Mouse (Mus musculus) lung, embryonic 14.5 days (tissue): ENCODE measurements around the gene Ube4a. TPM values are rescaled to one million over a fixed set of nuclear protein-coding genes. Genes with fewer than 3 reads are reported as not detected.

Experiments
- ATAC-seq: fragments of 200-750 bp; cut with Nextera tagmentation; 2 replicates; pipeline ENCODE4 v1.8.0; 2017; ENCODE audit warnings: mild to moderate bottlenecking, moderate TSS enrichment, moderate library complexity; ENCODE audit not compliant: insufficient read depth
- DNase-seq: peaks from one replicate; pipeline ENCODE4 v3.0.0-alpha.2; 2015
- H3K27ac ChIP-seq: fragments of 300-500 bp; sonication (generic); 2 replicates; pipeline ENCODE4 v1.5.1; 2014; ENCODE audit warnings: low read depth, mild to moderate bottlenecking, moderate library complexity
- H3K27me3 ChIP-seq: fragments of 300-500 bp; sonication (generic); 2 replicates; pipeline ENCODE4 v1.6.1; 2014; ENCODE audit warnings: low read length, control low read depth; ENCODE audit not compliant: insufficient read depth
- H3K36me3 ChIP-seq: fragments of 300-500 bp; sonication (generic); 2 replicates; pipeline ENCODE4 v1.6.1; 2014; ENCODE audit warnings: control low read depth; ENCODE audit not compliant: insufficient read depth
- H3K4me1 ChIP-seq: fragments of 300-500 bp; sonication (generic); 2 replicates; pipeline ENCODE4 v1.6.1; 2014; ENCODE audit warnings: antibody characterized with exemption, control low read depth; ENCODE audit not compliant: insufficient read depth
- H3K4me2 ChIP-seq: fragments of 300-500 bp; sonication (generic); 2 replicates; pipeline ENCODE4 v1.6.1; 2014; ENCODE audit warnings: mild to moderate bottlenecking
- H3K4me3 ChIP-seq: fragments of 300-500 bp; sonication (generic); 2 replicates; pipeline ENCODE4 v1.5.1; 2014; ENCODE audit warnings: low read depth, low read length
- H3K9ac ChIP-seq: fragments of 300-500 bp; sonication (generic); 2 replicates; pipeline ENCODE4 v1.6.1; 2014
- H3K9me3 ChIP-seq: fragments of 300-500 bp; sonication (generic); 2 replicates; pipeline ENCODE4 v1.6.1; 2016; ENCODE audit warnings: low read depth, low read length, control low read depth
- CTCF ChIP-seq: IDR thresholded peaks from 2 replicates; pipeline ENCODE4 v1.5.1; 2016; ENCODE audit warnings: antibody characterized with exemption, low read depth
- WGBS: fragments of 180-500 bp; shearing (Covaris S2); extraction: QIAGEN DNeasy Blood & Tissue Kit; methylation state at CpG from one replicate; pipeline ENCODE4 v1.1.7; 2014; 5-methylcytosine and 5-hydroxymethylcytosine counted together
- polyA plus RNA-seq: library from polyadenylated mRNA; unstranded; fragments of >200 nt; fragmentation: Nextera tagmentation; extraction: Ambion mirVana; gene quantifications from 2 replicates; pipeline ENCODE4 v1.2.1, GENCODE M21; 2014

Ube4a gene
- polyA plus RNA-seq, 1 experiment from 2014 or later = 30.3 TPM

DNA sequence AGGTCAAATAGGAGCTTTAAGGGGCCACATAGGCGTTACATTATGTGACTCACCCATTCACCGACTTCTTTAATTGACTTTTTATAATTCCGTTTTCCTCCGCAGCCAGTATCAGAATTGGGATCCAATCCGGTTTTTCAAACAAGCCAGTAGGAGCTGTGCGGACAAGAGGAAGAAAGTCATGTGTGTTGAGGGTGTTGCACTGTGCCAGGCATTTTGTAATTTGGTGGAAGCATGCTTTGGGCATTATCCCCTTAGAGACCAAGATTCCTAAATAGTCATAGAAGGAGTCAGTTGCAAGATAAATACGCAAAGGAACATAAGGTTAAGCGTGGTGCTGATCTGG is 44.3 kb downstream of the Ube4a start:
- Histone ChIP-seq H3K9ac (peak overlapping the region; percentile 40), H3K4me1 (peaks cover 3% of the 10 kb centered on the region; the same call in 1 of the 2 replicates), H3K27ac (peak overlapping the region; percentile 85), H3K36me3 (no peaks in the 10 kb centered on the region; the same call in 1 of the 2 replicates), H3K9me3 (no peaks in the 10 kb centered on the region), H3K27me3 (no peaks in the 10 kb centered on the region), H3K4me3 (peak overlapping the region; percentile 86), H3K4me2 (peak overlapping the region; percentile 84)
- no peak for TF ChIP-seq CTCF
- ATAC-seq (peak; percentile 92), DNase-seq (no peak)
- WGBS = 1% methylated on average over 8 of the region's 8 CpGs

DNA sequence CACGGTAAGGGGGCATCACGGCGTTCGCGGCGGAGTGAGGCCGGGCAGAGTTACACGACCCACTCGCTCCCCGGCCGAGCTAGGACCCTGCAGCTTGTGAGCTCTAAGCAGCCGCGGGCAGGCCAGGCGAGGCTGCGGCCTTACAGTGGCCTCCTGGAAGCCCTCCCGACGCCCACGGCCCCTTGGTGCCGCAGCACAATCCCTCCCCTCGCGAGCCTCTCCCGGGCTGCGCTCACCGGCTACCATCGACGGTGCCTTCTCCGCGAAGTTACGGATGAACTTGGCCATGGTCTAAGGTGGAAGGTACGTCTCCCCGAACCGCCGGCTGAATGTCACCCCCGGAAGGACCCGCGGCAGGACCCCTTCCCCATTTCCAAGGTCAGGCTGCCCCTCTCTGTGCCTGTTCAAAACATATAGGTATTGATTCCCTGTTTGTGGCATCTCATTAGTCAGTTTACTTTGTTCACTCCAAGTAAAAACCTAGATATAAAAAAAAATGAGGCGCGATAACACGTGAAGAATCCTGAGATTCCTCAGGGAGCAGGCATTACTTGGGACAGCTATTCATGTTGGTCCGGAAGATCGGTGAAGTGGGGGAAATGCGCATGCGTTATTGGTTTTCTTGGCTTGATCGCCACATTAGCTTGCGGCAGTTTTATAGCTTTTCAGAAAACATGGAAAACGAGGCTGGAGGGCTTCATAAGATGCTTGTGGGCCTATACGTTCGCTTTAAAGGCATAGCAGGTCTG is 44.9 kb downstream of the Ube4a start, which contains the start of gene Atp5l:
TSS of gene Atp5l (minus strand) at position 369 of the 749 bp plus-strand sequence.
- H3K9ac ChIP-seq = peak within 1 kb of the TSS; percentile 94
- peak within 1 kb of the TSS; percentile 84 for H3K4me2 ChIP-seq
- no peaks in the 10 kb centered on the region for H3K36me3 ChIP-seq
- H3K4me3 ChIP-seq = peak within 1 kb of the TSS; percentile 86
- H3K9me3 ChIP-seq = no peaks in the 10 kb centered on the region
- H3K27ac ChIP-seq = peak within 1 kb of the TSS; percentile 85
- TF ChIP-seq CTCF = no peak
- DNase-seq = peak; percentile 99
- H3K27me3 ChIP-seq = no peaks in the 10 kb centered on the region
- ATAC-seq = peak; percentile 92
- H3K4me1 ChIP-seq = peaks cover 3% of the 10 kb centered on the region; the same call in 1 of the 2 replicates
- WGBS = under 1% methylated on average over 48 of the region's 48 CpGs

DNA sequence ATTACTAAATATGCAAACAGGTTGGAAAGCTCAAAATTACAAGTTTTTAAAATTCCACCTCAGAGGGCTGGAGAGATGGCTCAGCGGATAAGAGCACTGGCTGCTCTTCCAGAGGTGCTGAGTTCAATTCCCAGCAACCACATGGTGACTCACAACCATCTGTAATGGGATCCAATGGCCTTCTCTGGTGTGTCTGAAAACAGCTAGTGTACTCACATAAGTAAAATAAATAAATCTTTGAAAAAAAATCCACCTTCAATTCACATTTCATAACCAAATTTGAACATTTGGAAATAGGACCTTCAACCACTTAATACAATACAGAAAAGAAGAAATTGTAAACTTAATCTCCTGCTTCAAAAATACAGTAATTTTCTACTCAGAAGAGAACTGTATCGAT is 45.8 kb downstream of the Ube4a start:
- Histone ChIP-seq H3K4me1 (peaks cover 3% of the 10 kb centered on the region; the same call in 1 of the 2 replicates), H3K27me3 (no peaks in the 10 kb centered on the region), H3K4me2 (peak overlapping the region; percentile 84), H3K36me3 (no peaks in the 10 kb centered on the region), H3K4me3 (peak overlapping the region; percentile 86), H3K9ac (peak overlapping the region; percentile 94), H3K9me3 (no peaks in the 10 kb centered on the region), H3K27ac (no peak overlapping the region)
- ATAC-seq (no peak), DNase-seq (no peak)
- TF ChIP-seq CTCF = no peak
- 29% methylated on average over 2 of the region's 2 CpGs for WGBS

DNA sequence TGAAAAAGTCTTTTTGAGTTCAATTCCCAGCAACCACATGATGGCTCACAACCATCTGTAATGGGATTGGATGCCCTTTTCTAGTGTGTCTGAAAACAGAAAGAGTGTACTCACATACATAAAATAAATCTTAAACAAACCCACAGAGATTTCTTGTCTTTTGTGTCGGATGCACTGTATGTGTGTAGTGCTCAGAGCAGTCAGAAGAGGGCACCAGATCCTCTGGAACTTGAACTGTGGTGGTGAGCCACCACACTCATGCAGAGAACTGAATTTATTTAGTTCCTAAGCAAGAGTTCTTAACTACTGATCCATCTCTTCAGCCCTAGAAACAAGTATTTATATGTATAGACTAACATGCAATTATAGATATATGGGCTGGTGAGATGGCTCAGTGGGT is 49.2 kb downstream of the Ube4a start:
- H3K4me2 ChIP-seq = no peak overlapping the region
- DNase-seq (peak; percentile 71), ATAC-seq (no peak)
- no peak overlapping the region for H3K9ac ChIP-seq
- peaks cover 20% of the 10 kb centered on the region for H3K36me3 ChIP-seq
- H3K27ac ChIP-seq = no peak overlapping the region
- no peak overlapping the region for H3K4me3 ChIP-seq
- peaks cover 3% of the 10 kb centered on the region; the same call in 1 of the 2 replicates for H3K4me1 ChIP-seq
- peak; percentile 53; the same call in 1 of the 2 replicates for TF ChIP-seq CTCF
- WGBS = 57% methylated on average over 1 of the region's 1 CpGs
- no peaks in the 10 kb centered on the region for H3K27me3 ChIP-seq
- no peaks in the 10 kb centered on the region for H3K9me3 ChIP-seq

DNA sequence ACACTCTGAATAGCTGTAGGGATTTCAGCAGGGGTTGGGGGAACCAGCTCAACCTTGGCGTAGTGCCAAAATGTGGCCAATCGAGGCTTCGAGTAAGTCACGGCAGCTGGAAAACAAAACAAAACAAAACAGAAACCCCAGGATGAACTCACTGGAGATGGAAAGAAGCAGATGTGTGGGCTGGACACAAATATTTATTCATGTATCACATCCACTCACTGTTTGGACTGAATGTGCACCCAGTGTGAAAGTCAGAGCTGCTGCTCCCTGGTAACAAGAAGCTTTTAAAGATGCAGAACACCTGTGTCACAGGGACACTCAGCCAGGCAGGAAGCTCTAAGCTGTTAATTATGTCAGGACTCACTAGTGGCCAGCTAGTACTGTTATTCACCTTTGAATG is 50.7 kb downstream of the Ube4a start:
- no peak for TF ChIP-seq CTCF
- Histone ChIP-seq H3K4me2 (no peak overlapping the region), H3K36me3 (peaks cover 32% of the 10 kb centered on the region), H3K27me3 (no peaks in the 10 kb centered on the region), H3K4me1 (peaks cover 3% of the 10 kb centered on the region; the same call in 1 of the 2 replicates), H3K4me3 (no peak overlapping the region), H3K9ac (no peak overlapping the region), H3K27ac (no peak overlapping the region), H3K9me3 (no peaks in the 10 kb centered on the region)
- ATAC-seq (no peak), DNase-seq (peak; percentile 50)
- 33% methylated on average over 4 of the region's 4 CpGs for WGBS

DNA sequence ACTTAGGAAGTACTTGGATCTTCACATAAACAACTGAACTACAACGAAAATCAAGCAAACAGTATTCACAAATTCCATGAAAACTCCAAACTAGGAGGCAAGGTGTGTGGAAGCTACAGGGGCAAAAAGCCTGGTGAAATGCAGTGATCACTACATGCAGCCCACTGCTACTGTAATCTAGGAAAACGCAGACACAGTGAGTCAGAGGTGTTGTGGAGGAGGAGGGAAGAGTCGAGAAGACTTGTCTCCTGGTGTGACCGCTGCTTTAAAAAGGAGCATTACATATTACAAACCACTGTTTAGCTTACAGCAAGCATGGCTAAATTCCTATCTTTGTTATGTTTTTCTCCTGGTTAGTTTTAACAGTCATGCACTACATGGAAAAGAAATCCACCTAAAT is 54.0 kb downstream of the Ube4a start:
- H3K27ac ChIP-seq = no peak overlapping the region
- H3K36me3 ChIP-seq = peaks cover 32% of the 10 kb centered on the region
- H3K9me3 ChIP-seq = no peaks in the 10 kb centered on the region
- no peaks in the 10 kb centered on the region for H3K27me3 ChIP-seq
- ATAC-seq (no peak), DNase-seq (no peak)
- H3K4me1 ChIP-seq = no peaks in the 10 kb centered on the region
- no peak overlapping the region for H3K4me2 ChIP-seq
- no peak for TF ChIP-seq CTCF
- WGBS = 93% methylated on average over 4 of the region's 4 CpGs
- no peak overlapping the region for H3K9ac ChIP-seq
- no peak overlapping the region for H3K4me3 ChIP-seq

DNA sequence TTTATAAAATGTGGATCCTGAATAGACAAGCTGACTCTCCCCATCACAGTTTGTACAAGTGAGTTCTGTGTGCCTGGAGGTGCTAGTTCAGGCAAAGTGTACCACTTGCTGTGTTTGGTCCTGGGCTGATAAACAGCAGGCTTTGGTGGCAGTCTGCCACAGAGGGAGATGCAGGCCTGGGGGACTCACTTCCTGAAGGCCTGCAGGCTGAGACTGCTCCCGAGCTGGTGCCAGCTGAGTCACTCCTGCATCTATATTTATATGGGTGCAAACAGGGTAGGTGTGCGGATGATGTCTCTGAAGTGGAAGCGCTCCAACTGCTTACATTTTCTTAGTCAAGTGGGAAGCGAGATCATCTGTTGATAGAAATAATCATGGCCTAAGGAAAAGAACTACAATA is 59.8 kb downstream of the Ube4a start:
- ATAC-seq (no peak), DNase-seq (no peak)
- H3K4me2 ChIP-seq = no peak overlapping the region
- H3K27ac ChIP-seq = no peak overlapping the region
- WGBS = 62% methylated on average over 4 of the region's 4 CpGs
- no peaks in the 10 kb centered on the region for H3K9me3 ChIP-seq
- no peak overlapping the region for H3K9ac ChIP-seq
- H3K4me3 ChIP-seq = no peak overlapping the region
- H3K27me3 ChIP-seq = no peaks in the 10 kb centered on the region
- H3K36me3 ChIP-seq = peaks cover 7% of the 10 kb centered on the region
- H3K4me1 ChIP-seq = no peaks in the 10 kb centered on the region
- TF ChIP-seq CTCF = no peak
